Mouse (Mus musculus): Measurements from ENCODE around the gene Aldh3b1.

- TF ChIP-seq CTCF (IDR thresholded peaks at IDR 0.05; ENCODE audit: low read depth, low read length) (no peak), POLR2A (IDR thresholded peaks at IDR 0.05; ENCODE audit: extremely low read depth, insufficient read depth, low read length) (no peak)
Observed at GRCm38 (mm10) chr19:3902966-3903365, 26.6 kb downstream of the Aldh3b1 start.
